Mouse (Mus musculus) neutrophil, adult 59 days (primary cell): ENCODE measurements around the gene Efr3b. TPM values are rescaled to one million over a fixed set of nuclear protein-coding genes. Genes with fewer than 3 reads are reported as not detected.

ENCODE experiments used
- total RNA-seq, 2 experiments: library from RNA; stranded (reverse); gene quantifications; 1 replicate in 1 of 2; 2 replicates in 1 of 2; pipeline ENCODE4 v1.2.4; 2023

Efr3b gene
- total RNA-seq, result under 1 TPM; 0.07 to 0.68 TPM

GRCm38 (mm10) chr12:4038061-4039041, at the start of gene Efr3b:
TSS of gene Efr3b (minus strand) at chr12:4038915.

GRCm38 (mm10) chr12:4082132-4083001, 43.7 kb upstream of the Efr3b start, which contains the start of gene Dnajc27:
TSS of gene Dnajc27 (plus strand) at chr12:4082583.

GRCm38 (mm10) chr12:3954651-3955050, 84.1 kb downstream of the Efr3b start, which contains the start of gene Pomc:
TSS of gene Pomc (plus strand) at chr12:3954951.

Other genes with a start within 250 kb of the Efr3b start
- 10 to 100 TPM; 22.5 to 26.7 TPM for gene Dnmt3a, start 232.9 kb downstream of the Efr3b start, total RNA-seq
- under 1 TPM in 1 of 2 experiments, not detected in 1; 0.58 TPM for gene Pomc, start 84.0 kb downstream of the Efr3b start, total RNA-seq
- gene Dnajc27, start 43.7 kb upstream of the Efr3b start, total RNA-seq, result 1 to 10 TPM; 2.3 TPM
- gene Adcy3, start 94.2 kb upstream of the Efr3b start, total RNA-seq, result 1 to 10 TPM; 1.4 to 2.4 TPM
- gene Ptrhd1, start 195.1 kb upstream of the Efr3b start, total RNA-seq, result 1 to 10 TPM; 3.6 to 5.3 TPM
- gene Cenpo, start 195.4 kb upstream of the Efr3b start, total RNA-seq, result 10 to 100 TPM; 16.9 to 19.1 TPM